Mouse (Mus musculus): ENCODE measurements at regions not wholly inside any gene's neighbourhood (a gene's known extent, or its start where the extent isn't known, plus 50 kb on each side); places are given as distances from the start of the nearest gene placed in this dataset.

- DNase-seq (ENCODE audit: low spot score in 2 of 2): no peak
Measured at GRCm38 (mm10) chr10:111694227-111695200, 188.4 kb downstream of the Phlda1 start.

GRCm38 (mm10) chr10:111695918-111696760, 190.1 kb downstream of the Phlda1 start:
- no peak for DNase-seq (ENCODE audit: low spot score in 2 of 2)

GRCm38 (mm10) chr10:111696987-111697386, 190.9 kb downstream of the Phlda1 start:
- no peak for DNase-seq (ENCODE audit: low spot score in 2 of 2)

- no peak for DNase-seq (ENCODE audit: low spot score in 2 of 2)
Measured at GRCm38 (mm10) chr10:111699557-111700508, 193.7 kb downstream of the Phlda1 start.

- DNase-seq (ENCODE audit: low spot score in 2 of 2): no peak
Measured at GRCm38 (mm10) chr10:111700570-111700969, 194.5 kb downstream of the Phlda1 start.

- DNase-seq (ENCODE audit: low spot score in 2 of 2): no peak
Measured at GRCm38 (mm10) chr10:111701138-111701537, 195.1 kb downstream of the Phlda1 start.

- no peak for DNase-seq (ENCODE audit: low spot score in 2 of 2)
Measured at GRCm38 (mm10) chr10:111702435-111702834, 196.3 kb downstream of the Phlda1 start.

- DNase-seq (ENCODE audit: low spot score in 2 of 2): no peak
Measured at GRCm38 (mm10) chr10:111703447-111703846, 197.4 kb downstream of the Phlda1 start.

- no peak for DNase-seq (ENCODE audit: low spot score in 2 of 2)
Measured at GRCm38 (mm10) chr10:111711519-111712113, 205.5 kb downstream of the Phlda1 start.

- DNase-seq (ENCODE audit: low spot score in 2 of 2): no peak
Measured at GRCm38 (mm10) chr10:111712991-111713390, 206.9 kb downstream of the Phlda1 start.

GRCm38 (mm10) chr10:111713676-111714075, 207.6 kb downstream of the Phlda1 start:
- DNase-seq (ENCODE audit: low spot score in 2 of 2): no peak

- no peak for DNase-seq (ENCODE audit: low spot score in 2 of 2)
Measured at GRCm38 (mm10) chr10:111715172-111715571, 209.1 kb downstream of the Phlda1 start.

GRCm38 (mm10) chr10:111719632-111720031, 213.5 kb downstream of the Phlda1 start:
- DNase-seq (ENCODE audit: low spot score in 2 of 2): no peak

GRCm38 (mm10) chr10:111721068-111721467, 215.0 kb downstream of the Phlda1 start:
- peak in 1 of 2 experiments; percentile 4 for DNase-seq (ENCODE audit: low spot score in 2 of 2)

- no peak for DNase-seq (ENCODE audit: low spot score in 2 of 2)
Measured at GRCm38 (mm10) chr10:111723885-111724284, 217.8 kb downstream of the Phlda1 start.

GRCm38 (mm10) chr10:111724574-111725414, 218.7 kb downstream of the Phlda1 start:
- DNase-seq (ENCODE audit: low spot score in 2 of 2): no peak

GRCm38 (mm10) chr10:111736026-111736425, 229.9 kb downstream of the Phlda1 start:
- no peak for DNase-seq (ENCODE audit: low spot score in 2 of 2)

- no peak for DNase-seq (ENCODE audit: low spot score in 2 of 2)
Measured at GRCm38 (mm10) chr10:111739471-111740138, 232.9 kb upstream of the Krr1 start.
